Mouse (Mus musculus): ENCODE data around the gene Mrpl54. TPM values are rescaled to one million over a fixed set of nuclear protein-coding genes. Genes with fewer than 3 reads are reported as not detected.
A peak's percentile ranks its signal among the peaks of the same experiment; 100 is the strongest.
"Not testable (repeated sequence)": the region's sequence is repeated elsewhere in the genome, so short reads cannot be mapped to it uniquely, and the experiment has no call there.

Mrpl54 gene
- polyA plus RNA-seq, 1 experiment from 2014 or later: 189 TPM

DNA sequence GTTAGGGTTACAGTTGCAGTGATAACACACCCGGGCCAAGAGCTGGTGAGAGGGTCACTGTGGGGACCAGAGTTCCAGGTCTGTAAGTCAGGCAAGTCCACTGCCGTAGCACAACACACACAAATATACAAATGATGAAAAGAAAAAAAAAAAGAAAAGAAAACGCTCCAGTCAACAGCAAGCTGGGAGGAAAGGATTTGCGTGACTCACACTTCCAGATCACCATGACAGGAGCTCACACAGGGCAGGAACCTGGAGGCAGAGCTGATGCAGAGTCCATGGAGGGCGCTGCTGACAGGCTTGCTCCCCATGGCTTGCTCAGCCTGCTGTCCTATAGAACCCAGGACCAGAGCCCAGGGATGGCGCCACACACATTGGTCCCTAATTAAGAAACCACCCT, 32.5 kb downstream of the Mrpl54 start:
- no peak for ATAC-seq (ENCODE audit: insufficient number of reproducible peaks, low FRiP score, low TSS enrichment, low read depth)
- Histone ChIP-seq H3K9me3 (no peaks in the 10 kb centered on the region), H3K27ac (no peak overlapping the region), H3K27me3 (peaks cover 48% of the 10 kb centered on the region), H3K4me1 (peaks cover 25% of the 10 kb centered on the region), H3K9ac (no peak overlapping the region), H3K4me3 (no peak overlapping the region), H3K36me3 (no peaks in the 10 kb centered on the region), H3K4me2 (no peak overlapping the region)
- 81% methylated on average over 6 of the region's 6 CpGs for WGBS

DNA sequence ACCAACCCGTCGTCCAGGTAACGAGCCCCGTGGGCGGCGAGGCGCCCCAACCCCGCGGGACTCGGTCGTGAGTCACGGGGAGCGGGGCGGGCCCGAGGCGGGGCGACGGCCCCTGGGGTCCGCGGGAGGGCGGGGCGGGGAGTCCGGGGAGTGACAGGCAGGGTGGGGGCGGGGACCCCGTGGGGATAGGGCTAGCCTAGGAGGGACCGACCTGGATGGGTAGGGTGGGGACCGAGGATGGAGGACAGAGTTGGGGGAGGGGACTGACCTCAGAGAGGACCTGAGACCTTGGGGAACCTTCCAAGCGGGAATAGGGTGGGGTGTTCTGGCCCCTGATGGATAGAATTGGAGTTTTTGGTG, 33.5 kb downstream of the Mrpl54 start:
- peaks cover 25% of the 10 kb centered on the region for H3K4me1 ChIP-seq
- H3K9ac ChIP-seq: peak overlapping the region; percentile 73
- no peaks in the 10 kb centered on the region for H3K36me3 ChIP-seq
- H3K27me3 ChIP-seq: peaks cover 51% of the 10 kb centered on the region
- H3K4me2 ChIP-seq: peak overlapping the region; percentile 73
- WGBS: under 1% methylated on average over 20 of the region's 28 CpGs
- H3K27ac ChIP-seq: 0 out of 2 replicates have a peak overlapping the region, but pooled peaks have one; percentile 27
- peak; percentile 30; the same call in 1 of the 2 replicates for ATAC-seq (ENCODE audit: insufficient number of reproducible peaks, low FRiP score, low TSS enrichment, low read depth)
- H3K9me3 ChIP-seq: no peaks in the 10 kb centered on the region
- H3K4me3 ChIP-seq: peak overlapping the region; percentile 73

GRCm38 (mm10) chr10:81232580-81233225, 34.0 kb downstream of the Mrpl54 start, which contains the start of gene Zfr2:
Gene Zfr2, plus strand, starts transcription at chr10:81233155.
- H3K27ac ChIP-seq: 0 out of 2 replicates have a peak within 1 kb of the TSS, but pooled peaks have one; percentile 27
- peak within 1 kb of the TSS; percentile 73 for H3K9ac ChIP-seq
- H3K4me1 ChIP-seq: peaks cover 21% of the 10 kb centered on the region
- 8% methylated on average over 29 of the region's 29 CpGs for WGBS
- H3K27me3 ChIP-seq: peaks cover 51% of the 10 kb centered on the region
- ATAC-seq (ENCODE audit: insufficient number of reproducible peaks, low FRiP score, low TSS enrichment, low read depth): peak; percentile 78
- H3K4me2 ChIP-seq: peak within 1 kb of the TSS; percentile 73
- peak within 1 kb of the TSS; percentile 73 for H3K4me3 ChIP-seq
- H3K36me3 ChIP-seq: no peaks in the 10 kb centered on the region
- no peaks in the 10 kb centered on the region for H3K9me3 ChIP-seq

GRCm38 (mm10) chr10:81231436-81231835, 35.3 kb downstream of the Mrpl54 start:
- no peak overlapping the region for H3K4me2 ChIP-seq
- no peaks in the 10 kb centered on the region for H3K36me3 ChIP-seq
- WGBS: 49% methylated on average over 7 of the region's 7 CpGs
- H3K9me3 ChIP-seq: no peaks in the 10 kb centered on the region
- H3K9ac ChIP-seq: no peak overlapping the region
- H3K4me3 ChIP-seq: no peak overlapping the region
- H3K27me3 ChIP-seq: peaks cover 50% of the 10 kb centered on the region
- H3K27ac ChIP-seq: no peak overlapping the region
- peaks cover 20% of the 10 kb centered on the region for H3K4me1 ChIP-seq
- ATAC-seq (ENCODE audit: insufficient number of reproducible peaks, low FRiP score, low TSS enrichment, low read depth): no peak

GRCm38 (mm10) chr10:81230438-81231332, 36.0 kb downstream of the Mrpl54 start, which contains the start of gene Atcay:
Gene Atcay, minus strand, starts transcription at chr10:81230833.
- H3K27ac ChIP-seq: no peak within 1 kb of the TSS
- peaks cover 50% of the 10 kb centered on the region for H3K27me3 ChIP-seq
- H3K36me3 ChIP-seq: no peaks in the 10 kb centered on the region
- no peak within 1 kb of the TSS; the same call in 1 of the 2 replicates for H3K9ac ChIP-seq
- H3K4me3 ChIP-seq: 0 out of 2 replicates have a peak within 1 kb of the TSS, but pooled peaks have one; percentile 8
- H3K4me1 ChIP-seq: peaks cover 20% of the 10 kb centered on the region
- no peaks in the 10 kb centered on the region for H3K9me3 ChIP-seq
- WGBS: 9% methylated on average over 27 of the region's 27 CpGs
- peak within 1 kb of the TSS; percentile 30; the same call in 1 of the 2 replicates for H3K4me2 ChIP-seq
- ATAC-seq (ENCODE audit: insufficient number of reproducible peaks, low FRiP score, low TSS enrichment, low read depth): no peak

DNA sequence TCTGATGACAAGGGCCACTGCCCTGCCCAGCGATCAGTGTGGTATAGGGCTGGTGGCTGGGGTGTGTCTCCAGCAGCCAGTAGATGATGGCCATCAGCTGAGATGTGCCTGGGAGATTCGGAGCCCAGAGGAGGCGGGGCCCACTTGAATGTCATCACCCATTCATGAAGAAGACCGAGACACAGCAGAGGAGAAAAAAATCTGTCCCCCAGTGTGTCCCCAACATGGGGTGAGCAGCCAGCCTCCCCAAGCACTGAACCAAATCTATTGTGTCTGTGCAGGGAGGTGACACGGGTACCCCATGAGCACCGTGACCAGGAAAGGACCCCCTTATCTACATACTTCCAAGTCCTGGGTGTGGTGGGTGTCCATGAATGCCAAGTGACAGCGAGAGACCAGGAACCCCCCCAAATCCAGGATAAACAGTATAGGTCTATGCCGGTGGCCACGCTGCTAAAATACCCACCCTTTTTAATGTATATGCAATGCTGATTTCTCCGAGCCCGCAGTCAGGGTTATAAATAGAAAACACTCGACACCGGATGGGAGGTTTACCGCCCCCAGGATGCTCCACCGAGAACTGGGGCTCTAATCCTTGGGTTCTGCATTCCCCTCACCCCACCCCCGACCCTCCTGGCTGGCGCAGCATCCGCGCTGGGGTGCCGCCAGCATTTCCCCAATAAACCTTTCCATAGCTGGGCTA, 36.8 kb downstream of the Mrpl54 start:
- Histone ChIP-seq H3K4me3 (0 out of 2 replicates have a peak overlapping the region, but pooled peaks have one; percentile 8), H3K9me3 (no peaks in the 10 kb centered on the region), H3K27me3 (peaks cover 50% of the 10 kb centered on the region), H3K4me2 (peak overlapping the region; percentile 30; the same call in 1 of the 2 replicates), H3K9ac (no peak overlapping the region), H3K36me3 (no peaks in the 10 kb centered on the region), H3K4me1 (peaks cover 20% of the 10 kb centered on the region), H3K27ac (no peak overlapping the region)
- WGBS: 10% methylated on average over 20 of the region's 20 CpGs
- ATAC-seq (ENCODE audit: insufficient number of reproducible peaks, low FRiP score, low TSS enrichment, low read depth): no peak

GRCm38 (mm10) chr10:81223731-81224130, 43.0 kb downstream of the Mrpl54 start:
- H3K27me3 ChIP-seq: peaks cover 15% of the 10 kb centered on the region
- not testable (repeated sequence) for ATAC-seq (ENCODE audit: insufficient number of reproducible peaks, low FRiP score, low TSS enrichment, low read depth)

GRCm38 (mm10) chr10:81221402-81222015, 45.2 kb downstream of the Mrpl54 start:
- 0 out of 2 replicates have a peak, but pooled peaks cover 9% of the 10 kb centered on the region for H3K27me3 ChIP-seq
- no peak overlapping the region for H3K4me2 ChIP-seq
- H3K9ac ChIP-seq: no peak overlapping the region
- H3K4me3 ChIP-seq: no peak overlapping the region
- no peaks in the 10 kb centered on the region for H3K36me3 ChIP-seq
- no peak overlapping the region for H3K27ac ChIP-seq
- peaks cover 3% of the 10 kb centered on the region; the same call in 1 of the 2 replicates for H3K4me1 ChIP-seq
- WGBS: 85% methylated on average over 5 of the region's 5 CpGs
- ATAC-seq (ENCODE audit: insufficient number of reproducible peaks, low FRiP score, low TSS enrichment, low read depth): no peak
- H3K9me3 ChIP-seq: no peaks in the 10 kb centered on the region

More at GRCm38 (mm10) chr10:81223731-81224130, 43.0 kb downstream of the Mrpl54 start:
- H3K9ac ChIP-seq, H3K27ac ChIP-seq, H3K9me3 ChIP-seq, H3K4me3 ChIP-seq, H3K4me1 ChIP-seq, H3K4me2 ChIP-seq, H3K36me3 ChIP-seq: not testable (repeated sequence)
- WGBS: 46% methylated on average over 2 of the region's 2 CpGs

DNA sequence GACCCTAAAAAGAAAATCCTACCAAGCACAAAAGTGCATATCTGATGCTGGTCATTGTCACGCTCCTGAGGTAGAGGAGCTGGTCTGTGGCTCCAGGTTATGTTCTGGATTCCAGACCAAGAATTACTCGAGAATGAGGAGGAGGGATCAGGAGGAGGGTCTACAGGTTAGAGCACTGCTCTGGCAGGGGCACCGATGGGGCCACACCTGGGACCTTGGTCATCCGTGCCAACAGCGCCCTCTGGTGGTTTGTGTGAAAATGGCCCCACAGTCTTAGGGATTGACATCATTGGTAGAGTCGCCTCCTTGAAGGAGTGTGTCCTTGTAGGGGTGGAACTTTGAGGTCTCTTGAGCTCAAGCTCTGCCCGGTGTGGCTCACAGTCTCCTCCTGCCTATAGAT, 48.8 kb downstream of the Mrpl54 start:
- Histone ChIP-seq H3K27me3 (0 out of 2 replicates have a peak, but pooled peaks cover 9% of the 10 kb centered on the region), H3K4me3 (no peak overlapping the region), H3K4me2 (no peak overlapping the region), H3K4me1 (peaks cover 3% of the 10 kb centered on the region; the same call in 1 of the 2 replicates), H3K9me3 (no peaks in the 10 kb centered on the region), H3K27ac (no peak overlapping the region), H3K36me3 (no peaks in the 10 kb centered on the region), H3K9ac (no peak overlapping the region)
- ATAC-seq (ENCODE audit: insufficient number of reproducible peaks, low FRiP score, low TSS enrichment, low read depth): no peak
- WGBS: 27% methylated on average over 7 of the region's 7 CpGs

DNA sequence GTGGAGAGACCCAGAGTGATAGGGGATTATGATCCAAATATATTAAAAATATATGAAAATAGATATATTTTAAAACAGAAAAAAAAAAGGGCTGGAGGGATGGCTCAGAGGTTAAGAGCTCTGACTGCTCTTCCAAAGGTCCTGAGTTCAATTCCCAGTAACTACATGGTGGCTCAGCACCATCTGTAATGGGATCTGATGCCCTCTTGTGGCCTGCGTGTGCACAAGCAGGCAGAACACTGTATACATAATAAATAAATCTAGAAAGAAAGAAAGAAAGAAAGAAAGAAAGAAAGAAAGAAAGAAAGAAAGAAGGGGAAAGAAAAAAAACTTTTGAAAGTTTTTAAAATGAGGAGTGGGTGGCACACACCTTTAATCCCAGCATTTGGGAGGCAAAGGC, 49.5 kb downstream of the Mrpl54 start:
- 35% methylated on average over 1 of the region's 1 CpGs for WGBS
- H3K9ac ChIP-seq; H3K4me2 ChIP-seq; H3K27ac ChIP-seq; H3K36me3 ChIP-seq; H3K27me3 ChIP-seq; H3K9me3 ChIP-seq; H3K4me1 ChIP-seq; H3K4me3 ChIP-seq; ATAC-seq (ENCODE audit: insufficient number of reproducible peaks, low FRiP score, low TSS enrichment, low read depth): not testable (repeated sequence)

DNA sequence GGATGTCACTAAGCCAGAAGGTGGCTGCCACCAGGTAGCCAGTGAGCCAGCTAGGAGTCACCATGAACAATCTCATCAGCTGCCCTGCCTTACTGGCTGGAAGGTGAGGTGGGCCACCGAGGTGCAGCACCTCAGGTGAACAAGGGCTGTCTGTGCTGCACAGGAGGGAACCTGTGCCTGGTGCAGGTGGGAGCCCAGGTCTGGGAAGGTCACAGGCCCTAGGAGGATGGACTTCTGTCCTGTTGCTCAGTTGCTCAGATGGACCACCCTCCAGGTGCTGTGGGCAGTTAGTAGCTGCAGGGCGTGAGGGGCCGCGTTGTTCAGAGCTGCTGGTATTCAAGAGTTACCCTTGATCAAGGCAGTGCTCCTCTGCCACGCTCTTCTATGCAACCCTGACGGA, 49.9 kb downstream of the Mrpl54 start:
- WGBS: 87% methylated on average over 6 of the region's 6 CpGs
- ATAC-seq (ENCODE audit: insufficient number of reproducible peaks, low FRiP score, low TSS enrichment, low read depth): no peak

More for the DNA sequence above, 49.9 kb downstream of the Mrpl54 start:
- Histone ChIP-seq H3K36me3 (no peaks in the 10 kb centered on the region), H3K9me3 (no peaks in the 10 kb centered on the region), H3K4me3 (no peak overlapping the region), H3K4me1 (peaks cover 3% of the 10 kb centered on the region; the same call in 1 of the 2 replicates), H3K27ac (no peak overlapping the region), H3K4me2 (no peak overlapping the region), H3K9ac (no peak overlapping the region), H3K27me3 (0 out of 2 replicates have a peak, but pooled peaks cover 9% of the 10 kb centered on the region)

Measured in limb, embryonic 15.5 days (tissue).